Mouse (Mus musculus): ENCODE results near the gene Btbd19. TPM values are rescaled to one million over a fixed set of nuclear protein-coding genes. Genes with fewer than 3 reads are reported as not detected.

Btbd19 gene
- 5.8 and 6.2 TPM in 2 replicates for polyA plus RNA-seq (2015; fragmentation: Nextera tagmentation; extraction: Ambion mirVana)

DNA sequence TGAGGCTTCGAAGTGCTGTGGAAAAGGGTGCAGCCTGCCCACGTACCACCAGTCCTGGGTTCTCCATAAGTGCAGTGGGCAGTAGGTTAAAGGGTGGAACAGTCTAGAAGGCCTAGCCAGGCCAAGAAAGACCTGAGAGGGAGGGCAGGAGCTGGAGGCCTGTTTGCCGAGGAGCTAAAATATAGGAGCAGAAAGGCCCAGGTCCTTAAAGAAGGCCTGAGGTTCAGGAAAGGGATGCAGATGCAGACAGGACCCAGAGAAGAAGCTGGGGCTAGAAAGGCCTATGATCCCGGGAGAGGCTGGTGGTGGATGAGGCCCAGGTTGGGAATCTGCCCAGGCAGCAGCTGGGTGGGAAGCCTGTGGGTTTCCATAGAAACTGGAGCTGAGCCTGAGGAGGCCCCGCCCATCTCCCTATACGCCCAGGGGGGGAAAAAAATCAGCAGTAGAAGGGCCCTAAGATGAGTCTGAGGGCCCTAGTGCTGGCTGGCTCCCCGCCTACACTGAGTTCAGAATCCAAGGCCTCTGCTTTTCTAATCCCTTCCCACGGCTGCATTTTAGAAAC is at the start of gene Btbd19:
Btbd19 (minus strand) TSS at position 378 of the 562 bp plus-strand sequence.
- Histone ChIP-seq H3K4me2 (peak within 1 kb of the TSS; percentile 25), H3K4me1 (peaks cover 28% of the 10 kb centered on the region), H3K27me3 (no peaks in the 10 kb centered on the region), H3K4me3 (no peak within 1 kb of the TSS), H3K9ac (peak within 1 kb of the TSS; percentile 47), H3K27ac (peak within 1 kb of the TSS; percentile 86), H3K9me3 (no peaks in the 10 kb centered on the region), H3K36me3 (peaks cover 11% of the 10 kb centered on the region; the same call in 1 of the 2 replicates)
- 37% methylated on average over 8 of the region's 8 CpGs for WGBS
- ATAC-seq (ENCODE audit: insufficient number of reproducible peaks, insufficient read depth, low FRiP score, low TSS enrichment, low read depth), result 0 out of 2 replicates have a peak, but pooled peaks have one; percentile 21

DNA sequence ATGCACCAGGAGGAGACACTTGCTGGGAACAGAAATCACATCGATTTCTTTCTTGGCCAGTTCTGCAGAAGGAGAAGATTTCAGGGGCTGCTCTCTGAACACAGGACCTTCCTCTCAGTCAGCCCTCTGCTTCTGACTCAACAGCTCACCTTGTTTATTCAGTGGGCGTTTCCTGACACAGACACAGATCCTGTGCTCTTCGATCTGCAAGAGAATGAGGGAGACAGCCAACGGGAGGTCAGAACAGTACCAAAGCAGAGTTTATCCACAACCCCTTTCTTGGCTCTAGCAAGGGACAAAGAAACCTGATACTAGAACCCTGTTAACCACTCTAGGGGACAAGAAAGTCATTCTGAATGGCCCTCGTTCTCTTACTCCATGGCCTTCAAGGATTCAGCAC is 44.4 kb upstream of the Btbd19 start:
- H3K4me3 ChIP-seq, result no peak overlapping the region
- no peak overlapping the region for H3K27ac ChIP-seq
- ATAC-seq (ENCODE audit: insufficient number of reproducible peaks, insufficient read depth, low FRiP score, low TSS enrichment, low read depth), result no peak
- no peaks in the 10 kb centered on the region for H3K4me1 ChIP-seq
- H3K9me3 ChIP-seq, result no peaks in the 10 kb centered on the region
- no peaks in the 10 kb centered on the region for H3K27me3 ChIP-seq
- no peak overlapping the region for H3K4me2 ChIP-seq
- H3K36me3 ChIP-seq, result peaks cover 96% of the 10 kb centered on the region
- 90% methylated on average over 5 of the region's 5 CpGs for WGBS
- H3K9ac ChIP-seq, result no peak overlapping the region

DNA sequence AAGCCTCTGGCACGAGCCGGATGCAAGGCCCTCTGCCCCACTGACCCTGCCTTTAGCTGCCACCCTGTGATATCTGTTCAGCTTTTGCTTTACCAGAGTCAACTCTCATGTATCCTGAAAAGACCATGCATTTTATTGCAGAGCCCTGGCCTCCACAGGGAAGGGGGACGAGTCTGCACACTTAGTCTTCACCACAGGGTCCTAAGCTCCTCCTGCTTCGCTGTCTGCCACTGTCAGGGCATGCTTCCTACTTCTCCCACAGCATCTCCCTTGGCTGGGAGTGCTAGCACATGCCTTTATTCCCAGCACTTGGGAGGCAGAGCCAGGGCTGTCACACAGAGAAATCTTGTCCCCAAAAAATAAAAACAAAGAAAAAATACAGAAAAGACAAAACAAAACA is 35.7 kb upstream of the Btbd19 start:
- H3K4me2 ChIP-seq, result no peak overlapping the region
- 71% methylated on average over 4 of the region's 4 CpGs for WGBS
- no peaks in the 10 kb centered on the region for H3K9me3 ChIP-seq
- no peaks in the 10 kb centered on the region for H3K27me3 ChIP-seq
- no peaks in the 10 kb centered on the region for H3K4me1 ChIP-seq
- H3K27ac ChIP-seq, result 0 out of 2 replicates have a peak overlapping the region, but pooled peaks have one; percentile 33
- peaks cover 74% of the 10 kb centered on the region for H3K36me3 ChIP-seq
- H3K4me3 ChIP-seq, result no peak overlapping the region
- ATAC-seq (ENCODE audit: insufficient number of reproducible peaks, insufficient read depth, low FRiP score, low TSS enrichment, low read depth), result no peak
- peak overlapping the region; percentile 52; the same call in 1 of the 2 replicates for H3K9ac ChIP-seq

GRCm38 (mm10) chr4:117159666-117160065 is 34.1 kb upstream of the Btbd19 start:
- Histone ChIP-seq H3K27ac (no peak overlapping the region), H3K9me3 (no peaks in the 10 kb centered on the region), H3K9ac (no peak overlapping the region), H3K4me2 (no peak overlapping the region), H3K27me3 (no peaks in the 10 kb centered on the region), H3K4me3 (no peak overlapping the region), H3K36me3 (peaks cover 59% of the 10 kb centered on the region), H3K4me1 (peaks cover 4% of the 10 kb centered on the region)
- no peak for ATAC-seq (ENCODE audit: insufficient number of reproducible peaks, insufficient read depth, low FRiP score, low TSS enrichment, low read depth)
- WGBS, result 80% methylated on average over 10 of the region's 10 CpGs

- H3K36me3 ChIP-seq, result peaks cover 59% of the 10 kb centered on the region
- H3K4me3 ChIP-seq, result peak overlapping the region; percentile 69
- H3K27me3 ChIP-seq, result no peaks in the 10 kb centered on the region
- peak overlapping the region; percentile 100 for H3K9ac ChIP-seq
- no peaks in the 10 kb centered on the region for H3K9me3 ChIP-seq
- H3K4me2 ChIP-seq, result peak overlapping the region; percentile 79
- ATAC-seq (ENCODE audit: insufficient number of reproducible peaks, insufficient read depth, low FRiP score, low TSS enrichment, low read depth), result no peak
- peaks cover 21% of the 10 kb centered on the region for H3K4me1 ChIP-seq
- 30% methylated on average over 6 of the region's 6 CpGs for WGBS
- peak overlapping the region; percentile 92; the same call in 1 of the 2 replicates for H3K27ac ChIP-seq
Observed at GRCm38 (mm10) chr4:117156372-117156771, 30.8 kb upstream of the Btbd19 start.

DNA sequence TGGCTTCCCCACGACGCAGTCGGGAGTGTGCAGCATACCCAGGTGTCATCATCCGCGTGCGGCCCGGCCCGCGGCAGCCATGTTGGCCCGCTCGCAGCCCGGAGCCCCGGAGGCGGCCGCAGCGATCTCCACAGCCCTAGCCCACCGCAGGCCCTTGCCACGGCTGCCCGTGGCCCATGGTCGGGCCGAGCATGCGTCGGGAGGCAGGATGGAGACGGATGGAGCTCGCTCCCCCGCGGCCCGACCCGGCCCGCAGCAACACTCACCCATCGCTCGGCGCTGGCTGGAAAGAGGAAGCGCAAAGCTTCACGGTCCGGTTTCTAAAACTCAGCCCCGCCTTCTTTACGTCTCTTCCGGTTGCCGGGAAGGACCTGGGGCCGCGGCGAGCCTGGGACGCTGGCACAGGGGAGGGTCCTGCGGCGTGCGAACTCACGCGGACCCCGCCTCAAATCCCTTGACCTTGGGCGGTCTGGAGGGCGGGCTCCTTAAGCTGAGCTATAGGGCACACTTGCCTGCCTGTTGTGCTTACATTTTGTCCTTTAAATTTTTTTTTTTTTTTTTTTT is 30.3 kb upstream of the Btbd19 start, which contains the start of gene Rps8:
Rps8 (minus strand) TSS at position 452 of the 564 bp plus-strand sequence.
- WGBS, result under 1% methylated on average over 52 of the region's 52 CpGs

DNA sequence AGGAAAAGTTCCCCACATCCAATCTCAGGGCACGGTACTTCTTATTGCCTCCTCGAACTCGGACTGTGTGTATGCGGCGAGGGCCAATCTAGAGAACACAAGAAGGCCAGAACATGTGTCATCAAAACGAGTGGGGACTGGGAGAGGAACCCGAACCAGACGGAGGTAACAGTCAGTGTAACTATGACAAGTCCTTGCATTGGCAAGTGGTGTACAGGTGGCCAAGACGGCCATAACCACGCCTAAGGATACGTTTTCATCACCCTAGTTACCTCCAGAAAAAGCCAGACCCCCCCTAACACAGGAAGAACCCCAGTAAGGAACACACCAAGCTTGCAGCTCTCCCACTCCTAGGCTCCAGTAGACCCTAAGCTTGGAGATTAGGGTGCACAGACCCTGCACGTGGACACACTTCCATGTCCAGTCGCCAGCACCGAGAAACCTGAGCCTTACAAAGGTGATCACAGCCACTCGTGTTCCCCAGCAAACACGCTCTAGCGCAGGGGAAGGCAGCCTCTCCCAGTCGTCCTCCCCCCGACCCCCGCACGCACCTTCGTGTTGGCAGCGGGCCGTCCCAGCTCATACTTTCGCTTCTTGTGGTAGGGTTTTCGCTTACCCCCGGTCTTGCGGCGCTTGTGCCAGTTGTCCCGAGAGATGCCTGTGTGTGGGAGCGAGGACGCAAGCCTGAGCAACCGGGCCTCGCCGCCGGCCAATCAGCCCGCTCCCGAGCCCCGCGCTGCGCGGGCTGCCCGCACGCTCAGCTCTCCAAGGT is 29.7 kb upstream of the Btbd19 start:
- Histone ChIP-seq H3K27me3 (no peaks in the 10 kb centered on the region), H3K27ac (peak overlapping the region; percentile 92), H3K4me2 (peak overlapping the region; percentile 79), H3K4me3 (peak overlapping the region; percentile 69), H3K36me3 (peaks cover 59% of the 10 kb centered on the region), H3K9me3 (no peaks in the 10 kb centered on the region), H3K4me1 (peaks cover 21% of the 10 kb centered on the region), H3K9ac (peak overlapping the region; percentile 100)
- ATAC-seq (ENCODE audit: insufficient number of reproducible peaks, insufficient read depth, low FRiP score, low TSS enrichment, low read depth), result no peak
- WGBS, result 2% methylated on average over 44 of the region's 44 CpGs

More for the DNA sequence above, 30.3 kb upstream of the Btbd19 start, which contains the start of gene Rps8:
- Histone ChIP-seq H3K9ac (peak within 1 kb of the TSS; percentile 100), H3K27me3 (no peaks in the 10 kb centered on the region), H3K4me3 (peak within 1 kb of the TSS; percentile 69), H3K27ac (peak within 1 kb of the TSS; percentile 92), H3K36me3 (peaks cover 59% of the 10 kb centered on the region), H3K4me1 (peaks cover 21% of the 10 kb centered on the region), H3K4me2 (peak within 1 kb of the TSS; percentile 79), H3K9me3 (no peaks in the 10 kb centered on the region)
- peak; percentile 85 for ATAC-seq (ENCODE audit: insufficient number of reproducible peaks, insufficient read depth, low FRiP score, low TSS enrichment, low read depth)

- whole genome bisulfite sequencing, result 74% methylated on average over 5 of the region's 5 CpGs
- H3K9ac ChIP-seq, result peak overlapping the region; percentile 47
- H3K9me3 ChIP-seq, result no peaks in the 10 kb centered on the region
Observed at GRCm38 (mm10) chr4:117152714-117153113, 27.2 kb upstream of the Btbd19 start.

GRCm38 (mm10) chr4:117151416-117151815 is 25.9 kb upstream of the Btbd19 start:
- Histone ChIP-seq H3K4me3 (no peak overlapping the region), H3K4me1 (peaks cover 21% of the 10 kb centered on the region), H3K27me3 (no peaks in the 10 kb centered on the region), H3K4me2 (no peak overlapping the region), H3K36me3 (peaks cover 58% of the 10 kb centered on the region), H3K9me3 (no peaks in the 10 kb centered on the region), H3K9ac (no peak overlapping the region), H3K27ac (no peak overlapping the region; the same call in 1 of the 2 replicates)
- ATAC-seq (ENCODE audit: insufficient number of reproducible peaks, insufficient read depth, low FRiP score, low TSS enrichment, low read depth), result no peak
- 67% methylated on average over 1 of the region's 1 CpGs for WGBS

More at GRCm38 (mm10) chr4:117152714-117153113, 27.2 kb upstream of the Btbd19 start:
- Histone ChIP-seq H3K27me3 (no peaks in the 10 kb centered on the region), H3K36me3 (peaks cover 58% of the 10 kb centered on the region), H3K27ac (no peak overlapping the region), H3K4me3 (no peak overlapping the region), H3K4me2 (no peak overlapping the region), H3K4me1 (peaks cover 21% of the 10 kb centered on the region)
- ATAC-seq (ENCODE audit: insufficient number of reproducible peaks, insufficient read depth, low FRiP score, low TSS enrichment, low read depth), result no peak

DNA sequence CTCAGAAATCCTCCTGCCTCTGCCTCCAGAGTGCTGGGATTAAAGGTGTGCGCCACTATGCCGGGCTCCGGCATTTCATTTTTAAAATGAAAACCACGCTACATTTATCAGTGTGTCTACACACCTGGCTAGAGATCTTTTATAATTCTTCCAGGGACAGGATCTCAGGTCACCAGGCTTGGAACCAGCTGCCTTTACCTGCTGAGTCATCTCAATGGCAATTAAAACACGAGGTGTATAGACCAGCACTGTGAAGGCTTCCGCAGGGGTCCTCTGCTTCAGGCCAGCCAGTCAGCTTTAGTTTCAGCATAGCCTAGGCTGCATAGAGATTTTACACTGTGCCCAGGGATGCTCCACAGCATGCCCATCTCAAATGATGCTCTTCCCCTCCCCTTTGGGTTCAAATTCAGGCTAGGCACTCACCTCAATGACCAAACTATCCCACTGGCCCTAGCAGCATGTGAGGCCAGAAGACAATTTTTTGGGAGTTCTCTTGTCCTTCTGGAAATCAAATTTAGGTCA is 24.7 kb upstream of the Btbd19 start:
- Histone ChIP-seq H3K27me3 (no peaks in the 10 kb centered on the region), H3K9ac (no peak overlapping the region), H3K27ac (no peak overlapping the region), H3K9me3 (no peaks in the 10 kb centered on the region), H3K36me3 (peaks cover 58% of the 10 kb centered on the region), H3K4me2 (no peak overlapping the region), H3K4me1 (peaks cover 21% of the 10 kb centered on the region), H3K4me3 (no peak overlapping the region)
- ATAC-seq (ENCODE audit: insufficient number of reproducible peaks, insufficient read depth, low FRiP score, low TSS enrichment, low read depth), result no peak
- WGBS, result 94% methylated on average over 6 of the region's 6 CpGs
